Mouse (Mus musculus): ENCODE data around the gene Cldn34c4.

Cldn34c4 gene

GRCm38 (mm10) chrX:127736454-127736853, at the start of gene Cldn34c4:
TSS of gene Cldn34c4 (minus strand) at chrX:127736554.
- DNase-seq: no peak

- no peak for DNase-seq
Measured at GRCm38 (mm10) chrX:127747062-127747461, 10.7 kb upstream of the Cldn34c4 start.

All from lung, postnatal 10 days (tissue).